Mouse (Mus musculus) MEL (cell line): ENCODE data around the gene Limk2. TPM values are rescaled to one million over a fixed set of nuclear protein-coding genes. Genes with fewer than 3 reads are reported as not detected.

Experiments
- DNase-seq: peaks from one replicate; pipeline ENCODE4 v3.0.0; 2011; ENCODE audit warnings: low read depth, low spot score
- H3K27ac ChIP-seq: 2 replicates; pipeline ENCODE4 v1.5.1; 2012; ENCODE audit warnings: low read depth, mild to moderate bottlenecking, control low read depth, low read length, moderate library complexity; ENCODE audit not compliant: control insufficient read depth
- H3K27me3 ChIP-seq, 2 experiments: fragments of 150-350 bp in 1 of 2; sonication (generic) in 1 of 2; 2 replicates each; pipeline ENCODE4 v1.6.1; 2012; ENCODE audit warnings: low read length in 2 of 2, mild to moderate bottlenecking in 2 of 2, improper control_type of control experiment in 1 of 2, moderate library complexity in 1 of 2; ENCODE audit not compliant: insufficient read depth in 2 of 2, control insufficient read depth in 1 of 2
- H3K36me3 ChIP-seq, 2 experiments: 2 replicates each; pipeline ENCODE4 v1.6.1; 2012 to 2014; ENCODE audit warnings: low read length in 2 of 2, improper control_type of control experiment in 1 of 2, inconsistent platforms in 1 of 2, mild to moderate bottlenecking in 1 of 2; ENCODE audit not compliant: insufficient read depth in 2 of 2, control insufficient read depth in 1 of 2
- H3K4me1 ChIP-seq, 2 experiments: fragments of 150-350 bp in 1 of 2; sonication (generic) in 1 of 2; 2 replicates each; pipeline ENCODE4 v1.6.1; 2012; ENCODE audit warnings: low read length in 2 of 2, improper control_type of control experiment in 1 of 2, mild to moderate bottlenecking in 1 of 2; ENCODE audit not compliant: insufficient read depth in 2 of 2, control insufficient read depth in 1 of 2
- H3K4me3 ChIP-seq, 2 experiments: fragments of 150-350 bp in 1 of 2; sonication (generic) in 1 of 2; 2 replicates each; pipeline ENCODE4 v1.5.1; 2012; ENCODE audit warnings: low read depth in 2 of 2, low read length in 2 of 2, mild to moderate bottlenecking in 2 of 2, moderate library complexity in 2 of 2, control low read depth in 1 of 2, improper control_type of control experiment in 1 of 2; ENCODE audit not compliant: control insufficient read depth in 1 of 2, insufficient read depth in 1 of 2
- H3K79me2 ChIP-seq: 2 replicates; pipeline ENCODE4 v1.6.1; 2012; ENCODE audit warnings: mild to moderate bottlenecking, low read length, moderate library complexity; ENCODE audit not compliant: control insufficient read depth, poor library complexity, insufficient read depth
- H3K9ac ChIP-seq: 2 replicates; pipeline ENCODE4 v1.6.1; 2012; ENCODE audit warnings: low read depth, mild to moderate bottlenecking, control low read depth, low read length, moderate library complexity; ENCODE audit not compliant: control insufficient read depth, poor library complexity, severe bottlenecking
- H3K9me3 ChIP-seq: fragments of 150-350 bp; sonication (generic); replicated peaks from 2 replicates; pipeline ENCODE4 v1.6.1; 2012; ENCODE audit warnings: mild to moderate bottlenecking, low read length, improper control_type of control experiment, moderate library complexity; ENCODE audit not compliant: insufficient read depth
- BHLHE40 ChIP-seq: IDR thresholded peaks from 2 replicates; pipeline ENCODE4 v1.6.1; 2012; ENCODE audit warnings: low read depth, mild to moderate bottlenecking, inconsistent platforms, low read length, improper control_type of control experiment, borderline replicate concordance
- CHD2 ChIP-seq: IDR thresholded peaks from 2 replicates; pipeline ENCODE4 v1.6.1; 2011; ENCODE audit warnings: low read length, improper control_type of control experiment
- E2F4 ChIP-seq: IDR thresholded peaks from 2 replicates; pipeline ENCODE4 v1.6.1; 2011; ENCODE audit warnings: low read depth, low read length, improper control_type of control experiment, borderline replicate concordance
- ELF1 ChIP-seq: IDR thresholded peaks from 2 replicates; pipeline ENCODE4 v1.6.1; 2014; ENCODE audit warnings: low read depth, mild to moderate bottlenecking, inconsistent platforms, low read length, improper control_type of control experiment, moderate library complexity
- GABPA ChIP-seq: IDR thresholded peaks from 2 replicates; pipeline ENCODE4 v1.6.1; 2012; ENCODE audit warnings: low read depth, mild to moderate bottlenecking, inconsistent platforms, low read length, improper control_type of control experiment, moderate library complexity
- HCFC1 ChIP-seq: IDR thresholded peaks from 2 replicates; pipeline ENCODE4 v1.6.1; 2012; ENCODE audit warnings: low read depth, mild to moderate bottlenecking, inconsistent platforms, low read length, improper control_type of control experiment, moderate library complexity
- KAT2A ChIP-seq: conservative IDR thresholded peaks from 2 replicates; pipeline ENCODE4 v1.6.1; 2012; ENCODE audit warnings: low read depth, low read length, improper control_type of control experiment, inconsistent platforms
- MAFK ChIP-seq: IDR thresholded peaks from 2 replicates; pipeline ENCODE4 v1.6.1; 2011; ENCODE audit warnings: low read depth, mild to moderate bottlenecking, low read length, improper control_type of control experiment, borderline replicate concordance
- MAX ChIP-seq: IDR thresholded peaks from 2 replicates; pipeline ENCODE4 v1.6.1; 2011; ENCODE audit warnings: low read length, improper control_type of control experiment
- MXI1 ChIP-seq: IDR thresholded peaks from 2 replicates; pipeline ENCODE4 v1.6.1; 2011; ENCODE audit warnings: mild to moderate bottlenecking, low read depth, low read length, improper control_type of control experiment
- MYC ChIP-seq: IDR thresholded peaks from 2 replicates; pipeline ENCODE4 v1.6.1; 2011; ENCODE audit warnings: low read depth, mild to moderate bottlenecking, low read length, improper control_type of control experiment, moderate library complexity
- RCOR1 ChIP-seq: IDR thresholded peaks from 2 replicates; pipeline ENCODE4 v1.6.1; 2012; ENCODE audit warnings: low read depth, mild to moderate bottlenecking, inconsistent platforms, low read length, improper control_type of control experiment
- SIN3A ChIP-seq: IDR thresholded peaks from 2 replicates; pipeline ENCODE4 v1.6.1; 2012; ENCODE audit warnings: low read length, improper control_type of control experiment, inconsistent platforms
- SMC3 ChIP-seq: IDR thresholded peaks from 2 replicates; pipeline ENCODE4 v1.6.1; 2011; ENCODE audit warnings: low read depth, low read length, improper control_type of control experiment
- TAL1 ChIP-seq: IDR thresholded peaks from 2 replicates; pipeline ENCODE4 v1.6.1; 2012; ENCODE audit warnings: mild to moderate bottlenecking, inconsistent platforms, low read length, moderate library complexity, mixed read lengths
- UBTF ChIP-seq: IDR thresholded peaks from 2 replicates; pipeline ENCODE4 v1.6.1; 2012; ENCODE audit warnings: low read depth, mild to moderate bottlenecking, inconsistent platforms, low read length, improper control_type of control experiment, moderate library complexity, borderline replicate concordance; ENCODE audit not compliant: insufficient read depth
- USF1 ChIP-seq: IDR thresholded peaks from 2 replicates; pipeline ENCODE4 v1.6.1; 2014; ENCODE audit warnings: low read depth, mild to moderate bottlenecking, inconsistent platforms, low read length, improper control_type of control experiment, moderate library complexity
- USF2 ChIP-seq, 2 experiments: IDR thresholded peaks; 2 replicates each; pipeline ENCODE4 v1.6.1; 2011 to 2012; ENCODE audit warnings: improper control_type of control experiment in 2 of 2, low read length in 2 of 2, borderline replicate concordance in 1 of 2, inconsistent platforms in 1 of 2, low read depth in 1 of 2, mild to moderate bottlenecking in 1 of 2; ENCODE audit not compliant: insufficient read depth in 1 of 2
- ZNF384 ChIP-seq: IDR thresholded peaks from 2 replicates; pipeline ENCODE4 v1.6.1; 2012; ENCODE audit warnings: low read depth, mild to moderate bottlenecking, inconsistent platforms, low read length, improper control_type of control experiment
- polyA plus RNA-seq, 2 experiments: library from polyadenylated mRNA; stranded (reverse) in 1 of 2; unstranded in 1 of 2; fragments of >175 nt in 1 of 2; fragments of >200 nt in 1 of 2; gene quantifications; 2 replicates each; pipeline versions ENCODE4 v1.2.1 to v1.2.4; 2012; ENCODE audit warnings: low replicate concordance in 2 of 2, low read depth in 1 of 2; ENCODE audit not compliant: insufficient read length in 2 of 2, insufficient read depth in 1 of 2, missing spikeins in 1 of 2
- total RNA-seq: library from RNA; depleted of rRNA; stranded (reverse); fragments of 300-350 nt; gene quantifications from 2 replicates; pipeline ENCODE4 v1.2.3, GENCODE M21; 2012

Gene Limk2
- total and polyA plus RNA-seq, 3 experiments: 19.6 to 29.1 TPM; not detected in 1

DNA sequence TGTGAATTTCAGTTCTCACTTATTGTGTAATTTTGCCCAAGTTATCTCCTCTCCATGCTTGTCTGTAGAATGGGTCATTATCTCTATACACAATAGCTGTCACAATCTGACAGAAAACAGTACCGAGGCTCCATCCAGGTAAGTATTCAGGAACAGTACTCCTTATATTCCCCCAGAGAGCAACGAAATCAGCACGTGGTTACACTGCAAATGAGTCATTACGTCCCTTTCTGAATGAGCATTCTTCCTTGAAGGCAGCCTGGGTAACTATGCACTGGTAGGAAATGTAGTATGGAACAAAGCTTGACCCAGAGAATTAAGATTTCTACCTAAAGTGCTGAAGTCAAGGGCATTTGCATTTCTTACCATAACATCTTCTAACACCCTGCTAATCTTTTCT lies 33.7 kb upstream of the Limk2 start:
- Histone ChIP-seq H3K9ac (no peak overlapping the region), H3K27me3 (no peaks in the 10 kb centered on the region), H3K4me3 (no peak overlapping the region), H3K79me2 (no peaks in the 10 kb centered on the region), H3K4me1 (peaks cover 0 to 9% of the 10 kb centered on the region in 2 experiments; a peak in 2 of 4 replicates), H3K9me3 (no peaks in the 10 kb centered on the region), H3K27ac (no peak overlapping the region)
- DNase-seq: no peak
- TF ChIP-seq TAL1 (no peak), CHD2 (no peak), GABPA (no peak), MYC (no peak), USF2 (IDR thresholded peaks at IDR 0.05; ENCODE audit: borderline replicate concordance in 1 of 2, insufficient read depth in 1 of 2, low read depth in 1 of 2, low read length in 2 of 2) (no peak), ZNF384 (no peak)
- TF ChIP-seq, all 39 proteins: peak for 0
- H3K36me3 ChIP-seq: peaks cover 0 to 6% of the 10 kb centered on the region in 2 experiments; a peak in 1 of 4 replicates

DNA sequence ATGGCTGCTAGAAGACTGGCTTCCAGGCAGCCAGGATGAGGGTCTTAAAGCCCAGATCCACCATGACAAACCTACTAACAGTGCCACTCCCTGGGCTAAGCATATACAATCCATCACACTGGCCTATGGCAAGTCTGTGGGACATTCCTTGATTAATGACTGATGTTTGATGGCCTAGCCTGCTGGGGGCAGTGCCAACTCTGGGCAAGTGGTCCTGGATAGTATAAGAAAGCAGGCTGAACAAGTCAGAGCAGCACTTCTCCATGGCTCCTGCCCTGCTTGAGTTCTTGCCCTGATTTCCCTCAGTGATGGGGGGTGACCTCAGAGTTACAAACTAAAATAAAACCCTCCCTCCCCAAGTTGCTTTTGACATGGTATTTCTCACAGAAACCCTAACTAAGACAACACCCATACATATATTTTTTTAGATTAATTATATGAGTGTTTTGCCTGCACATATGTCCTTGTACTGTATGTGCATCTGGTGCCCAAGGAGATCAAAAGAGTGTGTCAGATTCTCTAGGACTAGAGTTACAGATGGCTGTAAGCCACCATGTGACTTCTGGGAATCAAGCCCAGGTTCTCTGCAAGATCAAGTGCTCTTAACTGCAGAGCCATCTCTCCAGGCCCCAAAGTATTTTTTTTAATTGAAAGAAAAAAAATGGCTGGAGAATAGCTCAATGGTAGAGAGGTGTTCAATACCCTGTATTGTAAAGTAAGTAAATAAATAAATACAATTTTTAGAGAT lies 32.9 kb upstream of the Limk2 start:
- TF ChIP-seq BHLHE40 (no peak), MAFK (no peak), GABPA (no peak), USF2 (IDR thresholded peaks at IDR 0.05; ENCODE audit: borderline replicate concordance in 1 of 2, insufficient read depth in 1 of 2, low read depth in 1 of 2, low read length in 2 of 2) (0 out of 4 replicates have a peak, but pooled peaks of 1 of the 2 experiments have one; percentile 34), SIN3A (no peak), KAT2A (no peak), MAX (peak; percentile 23; the same call in 1 of the 2 replicates), E2F4 (no peak), MYC (no peak), USF1 (peak; percentile 84), SMC3 (no peak), RCOR1 (no peak), ZNF384 (peak; percentile 43), CHD2 (no peak), UBTF (no peak), HCFC1 (no peak), MXI1 (peak; percentile 60; the same call in 1 of the 2 replicates), ELF1 (no peak)
- H3K27ac ChIP-seq: no peak overlapping the region

More for the DNA sequence above, 32.9 kb upstream of the Limk2 start:
- Histone ChIP-seq H3K27me3 (no peaks in the 10 kb centered on the region), H3K9me3 (no peaks in the 10 kb centered on the region), H3K36me3 (peaks cover 0 to 6% of the 10 kb centered on the region in 2 experiments; a peak in 1 of 4 replicates), H3K4me1 (peaks cover 0 to 9% of the 10 kb centered on the region in 2 experiments; a peak in 2 of 4 replicates), H3K4me3 (no peak overlapping the region), H3K79me2 (no peaks in the 10 kb centered on the region), H3K9ac (no peak overlapping the region)
- DNase-seq: no peak
